Mouse (Mus musculus) liver, postnatal 0 days (tissue): Measurements from ENCODE around the gene Gm49673.

Source experiments
- CTCF ChIP-seq: sonication (generic); IDR thresholded peaks from 2 replicates; pipeline ENCODE4 v1.5.1; 2016; ENCODE audit warnings: antibody characterized with exemption, low read depth
- EP300 ChIP-seq: IDR thresholded peaks from 2 replicates; pipeline ENCODE4 v1.6.1; 2016; ENCODE audit warnings: antibody characterized with exemption, low read depth, mild to moderate bottlenecking

- no peak for TF ChIP-seq CTCF
- TF ChIP-seq EP300, result no peak
These were observed 23.5 kb upstream of the Gm49673 start for GRCm38 (mm10) chr17:8171081-8171480.
